Mouse (Mus musculus) cerebellum, postnatal 36 days (tissue): ENCODE data around the gene Rspo1.

ENCODE experiments used
- DNase-seq, 2 experiments: peaks; one replicate each; pipeline ENCODE4 v3.0.0; 2021 to 2022; ENCODE audit warnings: mixed read lengths in 2 of 2

Gene Rspo1

GRCm38 (mm10) chr4:124973296-124973695 lies 12.9 kb upstream of the Rspo1 start:
- DNase-seq: no peak

DNA sequence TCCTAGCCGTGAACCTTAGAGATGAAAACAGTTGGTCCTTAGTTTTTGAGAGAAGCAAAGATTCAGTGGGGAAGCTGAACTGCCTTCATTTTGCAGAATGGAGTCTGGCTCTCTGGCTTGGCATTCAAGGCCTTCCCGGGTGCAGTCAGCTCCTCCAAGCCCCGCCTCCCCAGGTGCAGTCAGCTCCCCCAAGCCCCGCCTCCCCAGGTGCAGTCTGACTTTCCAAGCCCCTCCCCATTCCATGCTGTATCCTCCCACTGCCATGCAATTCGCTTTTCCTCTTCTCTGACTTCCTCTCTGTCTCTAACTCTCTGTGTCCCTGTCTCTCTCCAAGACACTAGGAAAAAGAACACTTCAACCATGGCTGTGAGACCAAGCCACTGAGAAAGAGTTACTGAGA lies 8.0 kb upstream of the Rspo1 start:
- no peak for DNase-seq

DNA sequence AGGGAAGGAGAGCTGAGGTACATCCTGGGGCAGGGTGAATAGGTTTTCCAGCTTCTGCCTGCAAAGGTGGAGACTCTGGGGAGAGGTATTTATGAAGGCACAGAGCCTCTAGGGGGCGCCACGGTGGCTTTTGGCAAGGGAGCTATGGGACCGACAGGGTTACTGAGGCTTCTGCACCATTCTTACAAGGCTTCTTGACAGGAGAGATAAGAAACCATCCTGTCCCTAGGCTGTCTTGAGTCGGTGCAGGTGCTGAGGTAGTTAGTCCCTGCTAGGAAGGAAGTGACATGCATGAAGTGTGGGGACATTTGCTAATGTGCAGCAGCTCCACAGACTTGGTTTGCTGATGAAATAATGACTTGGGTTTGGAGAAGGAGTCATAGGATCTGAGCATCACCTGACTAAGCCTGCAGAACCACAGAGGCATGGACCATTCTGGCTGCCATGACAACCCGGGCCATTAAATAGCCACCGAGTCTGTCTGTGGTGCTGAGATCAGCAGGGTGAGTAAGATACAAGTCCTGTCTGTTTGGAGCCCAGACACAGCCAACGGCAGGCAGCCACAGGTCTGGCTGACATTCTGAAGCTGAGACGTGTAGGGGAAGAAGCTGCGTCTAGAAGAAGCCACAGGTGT lies 2.2 kb upstream of the Rspo1 start:
- no peak for DNase-seq

- DNase-seq: no peak
Observed at GRCm38 (mm10) chr4:124984871-124985670, 1.2 kb upstream of the Rspo1 start.

DNA sequence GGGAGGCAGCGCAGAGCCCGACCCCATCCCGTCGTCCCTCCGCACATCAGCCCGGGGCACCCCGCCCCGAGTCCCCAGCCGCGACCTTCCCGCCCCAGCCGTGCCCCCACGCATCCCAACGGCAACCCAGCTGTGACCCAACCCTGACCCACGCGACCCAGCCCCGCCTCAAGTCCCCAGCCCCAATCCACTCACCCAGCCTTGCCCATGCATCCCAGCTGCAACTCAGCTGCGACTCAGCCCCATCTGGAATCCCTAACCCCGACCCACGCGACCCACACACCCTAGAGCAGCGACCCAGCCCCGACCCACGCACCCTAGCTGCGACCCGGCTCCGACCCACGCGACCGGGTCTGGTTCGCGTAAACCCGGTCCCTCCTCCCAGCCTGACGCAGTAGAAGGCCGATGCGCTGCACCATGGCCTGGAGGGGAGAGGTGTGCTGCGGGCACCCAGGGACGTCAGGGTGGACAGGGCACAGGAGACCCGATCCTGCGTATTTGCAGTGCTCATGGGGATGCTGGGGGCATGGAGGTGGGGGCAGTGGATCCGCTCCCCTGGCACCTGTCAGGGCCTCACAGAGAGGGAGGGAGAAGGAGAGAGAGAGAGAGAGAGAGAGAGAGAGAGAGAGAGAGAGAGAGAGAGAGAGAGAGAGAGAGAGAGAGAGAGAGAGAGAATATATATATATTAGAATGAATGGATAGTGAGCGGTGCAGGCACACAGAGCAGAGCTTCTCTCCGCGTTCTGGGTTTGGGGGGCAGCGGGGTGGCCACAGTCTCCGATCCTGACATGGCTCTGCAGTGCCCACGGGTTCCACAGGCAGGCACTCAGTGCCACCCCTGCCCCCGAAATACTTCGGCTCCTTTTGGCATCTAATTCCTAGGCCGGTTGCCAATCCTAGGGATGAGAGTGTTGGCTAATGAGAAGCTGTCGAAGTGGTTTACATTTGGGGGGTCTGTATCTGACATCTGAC lies 795 bp downstream of the Rspo1 start:
- DNase-seq: no peak

DNA sequence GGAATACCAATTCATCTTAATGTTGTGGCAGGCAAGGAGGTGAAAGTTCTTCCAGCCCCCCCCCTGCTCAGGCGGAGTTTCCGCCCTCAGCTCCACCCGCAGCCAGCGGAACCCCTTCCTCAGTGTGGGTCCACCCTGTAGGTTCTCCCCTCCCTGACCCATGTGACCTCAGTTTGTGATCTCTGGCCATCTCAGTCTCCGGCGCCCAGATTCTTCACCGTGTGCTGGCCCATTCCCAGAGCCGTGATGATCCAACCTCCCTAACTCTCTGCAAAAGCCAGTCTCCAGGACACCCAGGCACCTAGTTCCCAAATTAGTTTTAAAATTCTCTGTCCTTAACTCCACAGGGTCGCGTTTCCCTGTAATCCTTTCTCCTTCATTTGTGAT lies 1.5 kb downstream of the Rspo1 start:
- DNase-seq: no peak

DNA sequence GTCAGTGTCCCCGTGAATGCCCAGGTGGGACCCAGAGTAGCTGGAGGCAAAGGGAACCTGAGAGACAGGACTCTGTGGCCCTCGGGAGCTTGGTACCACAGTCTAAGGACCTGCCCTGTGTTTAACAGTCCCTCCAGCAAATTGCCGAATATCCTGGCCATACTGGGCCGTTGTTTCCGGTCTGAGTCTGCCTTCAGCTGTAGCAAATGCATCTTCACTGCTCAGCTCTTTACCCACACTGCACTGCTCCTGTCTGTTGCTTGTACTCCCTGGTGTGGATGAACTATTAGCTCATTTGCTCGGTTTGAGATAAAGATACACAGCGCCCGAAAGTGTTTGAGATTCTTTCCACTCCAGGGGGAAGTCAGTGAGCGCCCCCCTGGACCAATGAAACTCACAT lies 2.2 kb downstream of the Rspo1 start:
- no peak for DNase-seq

DNA sequence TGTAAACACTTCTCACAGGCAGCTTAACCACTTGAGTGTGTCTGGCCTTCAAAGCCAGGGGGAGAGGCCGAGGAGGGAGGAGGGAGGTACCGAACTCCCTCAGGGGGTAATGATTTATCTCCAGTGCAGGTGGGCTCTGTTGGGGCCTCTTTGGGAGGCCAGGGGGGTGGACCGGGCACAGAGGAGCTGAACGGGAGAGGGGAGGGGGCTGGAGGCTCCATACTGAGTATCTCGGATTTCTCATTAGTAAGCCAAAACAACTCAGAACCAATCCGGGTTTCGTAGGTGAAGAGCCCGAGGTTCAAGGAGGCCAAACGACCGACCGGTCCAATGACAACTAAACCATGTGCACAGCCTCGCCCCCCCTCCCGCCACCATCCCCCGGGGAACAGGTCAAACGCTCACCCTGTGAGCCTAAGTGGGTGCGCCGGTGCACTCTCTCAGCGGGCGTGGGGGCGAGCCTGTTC lies 3.6 kb downstream of the Rspo1 start:
- no peak for DNase-seq

GRCm38 (mm10) chr4:124990325-124990724 lies 4.1 kb downstream of the Rspo1 start:
- DNase-seq: no peak

GRCm38 (mm10) chr4:124997479-124998147 lies 11.4 kb downstream of the Rspo1 start:
- DNase-seq: no peak

- no peak for DNase-seq
Observed at GRCm38 (mm10) chr4:124999548-124999947, 13.3 kb downstream of the Rspo1 start.

GRCm38 (mm10) chr4:125002978-125003377 lies 16.7 kb downstream of the Rspo1 start:
- no peak for DNase-seq

- DNase-seq: no peak
Observed at GRCm38 (mm10) chr4:125004886-125005285, 18.7 kb downstream of the Rspo1 start.

DNA sequence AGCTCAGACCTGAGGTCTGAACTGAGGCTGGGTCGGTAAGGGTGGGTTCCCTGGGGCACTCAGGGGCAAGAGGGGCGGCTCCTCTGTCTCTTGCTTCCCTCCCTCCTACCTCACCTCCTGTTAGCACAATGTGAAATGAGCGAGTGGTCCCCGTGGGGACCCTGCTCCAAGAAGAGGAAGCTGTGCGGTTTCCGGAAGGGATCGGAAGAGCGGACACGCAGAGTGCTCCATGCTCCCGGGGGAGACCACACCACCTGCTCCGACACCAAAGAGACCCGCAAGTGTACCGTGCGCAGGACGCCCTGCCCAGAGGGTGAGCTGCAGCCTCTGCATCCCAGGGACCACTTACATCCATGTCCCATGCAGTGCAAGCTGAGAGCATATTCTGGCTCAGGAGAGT lies 21.2 kb downstream of the Rspo1 start:
- DNase-seq: no peak

DNA sequence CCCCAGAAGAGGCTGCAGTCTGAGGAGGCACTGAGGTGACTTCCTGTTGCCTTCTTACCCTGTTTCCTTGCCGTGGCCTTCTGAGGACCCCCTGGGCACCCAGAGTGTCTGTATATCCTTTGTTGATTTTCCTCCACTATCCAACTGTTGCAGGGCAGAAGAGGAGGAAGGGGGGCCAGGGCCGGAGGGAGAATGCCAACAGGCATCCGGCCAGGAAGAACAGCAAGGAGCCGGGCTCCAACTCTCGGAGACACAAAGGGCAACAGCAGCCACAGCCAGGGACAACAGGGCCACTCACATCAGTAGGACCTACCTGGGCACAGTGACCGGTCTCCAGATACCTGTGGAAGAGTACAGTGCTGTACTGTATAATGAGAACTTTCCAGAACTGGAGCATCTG lies 22.0 kb downstream of the Rspo1 start:
- no peak for DNase-seq

GRCm38 (mm10) chr4:125008712-125009111 lies 22.5 kb downstream of the Rspo1 start:
- no peak for DNase-seq

GRCm38 (mm10) chr4:125015806-125016635 lies 29.8 kb downstream of the Rspo1 start, which contains the start of gene Gnl2:
Gene Gnl2, plus strand, starts transcription at chr4:125016585.
- DNase-seq: no peak

DNA sequence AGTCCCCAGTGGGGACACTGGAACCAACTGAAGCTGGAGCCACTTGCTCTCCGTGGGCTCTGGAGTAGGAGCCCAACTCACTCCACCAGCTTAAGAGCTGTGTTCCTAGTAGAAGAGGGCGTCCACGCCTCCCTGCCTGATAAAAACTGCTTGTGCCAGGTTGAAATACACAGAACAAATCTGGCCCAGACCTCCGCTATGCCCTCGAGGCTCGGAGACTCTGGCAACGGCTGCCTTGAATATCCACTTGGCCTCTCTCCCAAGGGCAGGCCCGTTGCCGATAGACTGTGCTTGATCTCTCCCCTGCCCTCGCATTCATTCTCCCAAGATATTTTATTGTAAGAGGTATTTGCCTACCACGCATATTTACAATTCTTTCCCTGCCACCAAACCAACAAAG lies 31.2 kb downstream of the Rspo1 start:
- DNase-seq: no peak

DNA sequence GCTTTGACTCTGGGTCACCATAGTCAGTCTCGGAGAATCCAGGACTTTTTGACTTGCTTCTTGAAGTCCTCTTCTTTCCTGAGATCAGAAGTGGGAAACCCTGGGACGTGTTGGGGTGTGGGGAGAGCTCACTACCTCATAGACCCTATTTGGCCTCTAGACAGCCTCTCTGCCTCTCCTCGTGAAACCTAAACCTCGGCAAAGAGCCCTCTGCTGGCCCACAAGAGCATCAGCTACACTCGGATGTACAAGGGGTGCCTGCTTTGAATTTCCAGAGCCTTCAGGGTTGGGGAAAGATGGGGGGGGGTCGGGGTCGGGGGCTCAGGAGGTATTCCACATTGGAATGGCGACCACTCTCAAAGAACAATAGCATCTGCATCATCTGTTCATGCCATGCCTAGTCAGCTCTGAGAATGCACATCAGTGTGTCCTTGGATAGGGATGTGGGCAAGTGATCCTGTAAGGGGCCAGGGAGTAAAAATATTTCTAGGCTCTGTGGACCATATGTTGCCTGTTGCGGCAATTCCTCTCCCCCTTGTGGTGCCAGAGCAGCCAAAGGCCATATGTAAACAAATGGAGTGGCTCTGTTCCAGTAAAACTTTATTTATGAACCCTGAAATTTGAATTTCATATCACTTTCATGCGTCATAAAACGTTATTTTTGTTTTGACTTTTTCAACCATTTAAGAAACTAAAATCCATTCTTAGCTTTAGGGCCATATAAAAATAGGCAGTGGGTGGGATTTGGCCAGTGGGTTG lies 34.7 kb downstream of the Rspo1 start:
- no peak for DNase-seq

DNA sequence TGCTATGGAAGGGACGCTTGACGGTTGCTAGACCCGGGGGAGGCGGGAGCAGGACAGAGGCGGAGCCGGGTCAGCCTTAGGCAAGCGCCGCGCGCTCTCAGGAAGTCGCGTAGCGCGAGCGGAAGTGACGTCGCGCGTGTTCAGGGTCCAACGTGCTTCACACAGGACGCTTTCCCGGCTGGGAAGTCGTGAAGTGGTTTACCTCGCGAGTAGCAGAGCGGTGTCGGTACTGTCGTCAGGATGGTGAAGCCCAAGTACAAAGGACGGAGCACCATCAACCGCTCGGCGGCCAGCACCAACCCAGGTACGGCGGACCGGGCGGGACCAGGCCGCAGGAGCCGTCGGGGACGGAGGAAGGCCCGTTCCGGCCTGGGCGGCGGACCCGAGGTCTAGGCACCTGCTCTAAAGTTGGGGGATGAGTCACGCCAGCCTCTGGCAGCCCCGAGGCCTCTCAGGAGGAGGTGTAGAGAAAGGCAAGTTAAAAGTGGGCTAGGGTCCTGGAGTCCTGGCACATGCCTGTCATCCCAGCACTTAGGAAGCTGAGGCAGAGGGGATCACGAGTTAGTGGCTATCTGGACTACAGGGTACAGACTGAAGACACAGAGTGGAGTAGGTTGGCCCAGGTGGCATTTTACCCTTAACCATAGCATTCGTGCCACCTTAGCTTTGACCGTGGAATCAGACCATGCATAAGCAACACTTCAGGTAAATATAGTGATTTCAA lies 43.8 kb downstream of the Rspo1 start:
- peak; percentile 91 to 93 for DNase-seq
